Mouse (Mus musculus) C2C12 (cell line): ENCODE data around the gene Ipo13.

Source experiments
- CEBPB ChIP-seq: IDR thresholded peaks from one replicate; pipeline ENCODE4 v1.6.1; 2011; ENCODE audit warnings: low read depth, mild to moderate bottlenecking, control low read depth, moderate library complexity
- CTCF ChIP-seq: IDR thresholded peaks from one replicate; pipeline ENCODE4 v1.5.1; 2011; ENCODE audit not compliant: control insufficient read depth, insufficient read depth, insufficient read length
- FOSL1 ChIP-seq: IDR thresholded peaks from one replicate; pipeline ENCODE4 v1.8.0; 2011; ENCODE audit warnings: mild to moderate bottlenecking, low read length; ENCODE audit not compliant: poor library complexity, insufficient read depth, severe bottlenecking
- MYOD1 ChIP-seq: IDR thresholded peaks from one replicate; pipeline ENCODE4 v1.6.1; 2011; ENCODE audit warnings: low read depth; ENCODE audit not compliant: control insufficient read depth, insufficient read length
- MYOG ChIP-seq: IDR thresholded peaks from one replicate; pipeline ENCODE4 v1.6.1; 2011; ENCODE audit not compliant: control insufficient read depth, insufficient read length; ENCODE audit errors: extremely low read depth
- USF1 ChIP-seq: IDR thresholded peaks from one replicate; pipeline ENCODE4 v1.6.1; 2011; ENCODE audit warnings: low read depth, mild to moderate bottlenecking, control low read depth, moderate library complexity

GRCm38 (mm10) chr4:117870437-117870836 lies 44.4 kb downstream of the Ipo13 start:
- TF ChIP-seq CTCF (no peak), FOSL1 (no peak), USF1 (no peak), MYOG (no peak), CEBPB (no peak), MYOD1 (no peak)
